Mouse (Mus musculus): ENCODE results near the gene Methig1.

GRCm38 (mm10) chr15:100355876-100356275 lies 2.9 kb downstream of the Methig1 start:
- TF ChIP-seq CTCF (IDR thresholded peaks at IDR 0.05) (no peak), EP300 (IDR thresholded peaks at IDR 0.05) (no peak)
